Mouse (Mus musculus): Measurements from ENCODE around the gene Trip13. TPM values are rescaled to one million over a fixed set of nuclear protein-coding genes. Genes with fewer than 3 reads are reported as not detected.

The Trip13 gene
- polyA plus RNA-seq, 1 experiment from 2014 or later: 54.9 TPM

DNA sequence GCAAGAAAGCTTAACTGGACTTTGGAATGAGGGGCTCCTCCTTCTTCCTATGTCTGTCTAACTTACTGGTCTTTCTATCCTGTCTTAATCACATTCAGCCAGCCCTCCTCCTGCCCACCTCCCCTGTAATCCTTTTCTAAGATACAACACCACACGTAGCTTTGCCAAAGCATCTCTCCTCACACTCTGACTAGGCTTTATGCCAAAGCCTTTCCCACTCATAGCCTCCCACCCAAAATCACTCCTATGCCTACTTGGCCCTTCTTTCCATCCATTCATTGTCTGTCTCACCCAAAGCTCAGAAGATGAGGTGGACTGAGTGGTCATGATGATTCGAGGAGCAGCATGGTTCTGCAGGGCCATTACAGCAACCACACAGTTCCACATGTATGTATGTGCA lies 65.4 kb downstream of the Trip13 start:
- Histone ChIP-seq H3K9me3 (ENCODE audit: control insufficient read depth, low read length) (no peaks in the 10 kb centered on the region), H3K27me3 (ENCODE audit: control insufficient read depth, insufficient read depth, low read length) (no peaks in the 10 kb centered on the region), H3K4me2 (replicated peaks; ENCODE audit: low read depth, low read length) (no peak overlapping the region), H3K4me1 (ENCODE audit: control insufficient read depth, insufficient read depth, low read length) (no peaks in the 10 kb centered on the region), H3K27ac (ENCODE audit: low read depth, low read length) (no peak overlapping the region), H3K9ac (ENCODE audit: low read depth, low read length) (no peak overlapping the region), H3K4me3 (ENCODE audit: low read length) (no peak overlapping the region), H3K36me3 (ENCODE audit: control insufficient read depth, insufficient read depth, low read length) (no peaks in the 10 kb centered on the region)
- WGBS: 78% methylated on average over 2 of the region's 2 CpGs
- ATAC-seq (ENCODE audit: low FRiP score, low TSS enrichment): no peak

Small RNA genes within 50 kb of the gene (microRNA-seq; reads per million reads assigned to microRNA genes)
- not detected for gene Gm25197

Other genes with a start within 250 kb of the Trip13 start
- 0.53 and 0.92 TPM in 2 replicates for gene Slc6a19, start 232.9 kb downstream of the Trip13 start, polyA plus RNA-seq (2014; fragmentation: Nextera tagmentation; extraction: Ambion mirVana)
- 12.9 and 28.7 TPM in 2 replicates for gene Slc12a7, start 204.7 kb downstream of the Trip13 start, polyA plus RNA-seq (2014; fragmentation: Nextera tagmentation; extraction: Ambion mirVana)
- 3.7 and 4.1 TPM in 2 replicates for gene Nkd2, start 90.2 kb downstream of the Trip13 start, polyA plus RNA-seq (2014; fragmentation: Nextera tagmentation; extraction: Ambion mirVana)
- 41.9 and 47.7 TPM in 2 replicates for gene Brd9, start within 50 bp of the Trip13 start, polyA plus RNA-seq (2014; fragmentation: Nextera tagmentation; extraction: Ambion mirVana)
- not detected in 2 replicates for gene Zdhhc11, start 26.1 kb upstream of the Trip13 start, polyA plus RNA-seq (2014; fragmentation: Nextera tagmentation; extraction: Ambion mirVana)
- 0.31 and 0.55 TPM in 2 replicates for gene Tppp, start 71.6 kb upstream of the Trip13 start, polyA plus RNA-seq (2014; fragmentation: Nextera tagmentation; extraction: Ambion mirVana)
- 12.6 and 20.9 TPM in 2 replicates for gene Cep72, start 124.5 kb upstream of the Trip13 start, polyA plus RNA-seq (2014; fragmentation: Nextera tagmentation; extraction: Ambion mirVana)
- gene Slc9a3, start 183.7 kb upstream of the Trip13 start, polyA plus RNA-seq (2014; fragmentation: Nextera tagmentation; extraction: Ambion mirVana): 0.16 and 0.23 TPM in 2 replicates

Data from kidney, embryonic 14.5 days (tissue).